Mouse (Mus musculus) stomach, embryonic 14.5 days (tissue): ENCODE data around the gene Myo16. TPM values are rescaled to one million over a fixed set of nuclear protein-coding genes. Genes with fewer than 3 reads are reported as not detected.

Experiments
- ATAC-seq: fragments of 200-750 bp; cut with Nextera tagmentation; 2 replicates; pipeline ENCODE4 v1.8.0; 2017; ENCODE audit warnings: low read depth, moderate TSS enrichment; ENCODE audit not compliant: insufficient number of reproducible peaks, insufficient read depth, low FRiP score
- H3K27ac ChIP-seq: fragments of 300-500 bp; sonication (generic); 2 replicates; pipeline ENCODE4 v1.5.1; 2014; ENCODE audit warnings: mild to moderate bottlenecking, low read length, moderate library complexity, mixed read lengths
- H3K27me3 ChIP-seq: fragments of 300-500 bp; sonication (generic); 2 replicates; pipeline ENCODE4 v1.6.1; 2014; ENCODE audit warnings: low read length, control low read depth, mixed read lengths; ENCODE audit not compliant: control insufficient read depth, insufficient read depth
- H3K36me3 ChIP-seq: fragments of 300-500 bp; sonication (generic); 2 replicates; pipeline ENCODE4 v1.6.1; 2014; ENCODE audit warnings: mild to moderate bottlenecking, control low read depth, low read length, moderate library complexity, mixed read lengths; ENCODE audit not compliant: control insufficient read depth, insufficient read depth
- H3K4me1 ChIP-seq: fragments of 300-500 bp; sonication (generic); 2 replicates; pipeline ENCODE4 v1.6.1; 2014; ENCODE audit warnings: low read length, control low read depth, mixed read lengths; ENCODE audit not compliant: control insufficient read depth, insufficient read depth
- H3K4me2 ChIP-seq: fragments of 300-500 bp; sonication (generic); replicated peaks from 2 replicates; pipeline ENCODE4 v1.6.1; 2014; ENCODE audit warnings: low read depth, low read length, control low read depth
- H3K4me3 ChIP-seq: fragments of 300-500 bp; sonication (generic); 2 replicates; pipeline ENCODE4 v1.5.1; 2014; ENCODE audit warnings: low read depth, low read length, control low read depth
- H3K9ac ChIP-seq: fragments of 300-500 bp; sonication (generic); replicated peaks from 2 replicates; pipeline ENCODE4 v1.6.1; 2014; ENCODE audit warnings: low read depth, mild to moderate bottlenecking, control low read depth, low read length, moderate library complexity, mixed read lengths
- H3K9me3 ChIP-seq: fragments of 300-500 bp; sonication (generic); 2 replicates; pipeline ENCODE4 v1.6.1; 2016; ENCODE audit warnings: low read depth, low read length, control low read depth; ENCODE audit not compliant: control insufficient read depth
- WGBS: fragments of 180-500 bp; shearing (Covaris S2); extraction: QIAGEN DNeasy Blood & Tissue Kit; methylation state at CpG from one replicate; pipeline ENCODE4 v1.1.7; 2014; 5-methylcytosine and 5-hydroxymethylcytosine counted together
- polyA plus RNA-seq: library from polyadenylated mRNA; unstranded; fragments of >200 nt; fragmentation: Nextera tagmentation; extraction: Ambion mirVana; gene quantifications from 2 replicates; pipeline ENCODE4 v1.2.1, GENCODE M21; 2014

Myo16 gene
- polyA plus RNA-seq, 1 experiment from 2014 or later, result 6.4 TPM

- WGBS, result 18% methylated on average over 13 of the region's 13 CpGs
- ATAC-seq, result 0 out of 2 replicates have a peak, but pooled peaks have one; percentile 53
These were observed 511.3 kb downstream of the Myo16 start for GRCm38 (mm10) chr8:10664861-10665543.

GRCm38 (mm10) chr8:10665821-10666283 lies 512.1 kb downstream of the Myo16 start:
- no peak overlapping the region for H3K27ac ChIP-seq
- H3K9me3 ChIP-seq, result no peaks in the 10 kb centered on the region
- no peak overlapping the region for H3K4me2 ChIP-seq
- WGBS, result 36% methylated on average over 4 of the region's 4 CpGs
- H3K9ac ChIP-seq, result no peak overlapping the region
- no peaks in the 10 kb centered on the region for H3K27me3 ChIP-seq
- no peak overlapping the region for H3K4me3 ChIP-seq
- H3K4me1 ChIP-seq, result peaks cover 7% of the 10 kb centered on the region; the same call in 1 of the 2 replicates
- no peaks in the 10 kb centered on the region for H3K36me3 ChIP-seq
- ATAC-seq, result no peak

More at GRCm38 (mm10) chr8:10664861-10665543, 511.3 kb downstream of the Myo16 start:
- Histone ChIP-seq H3K27ac (no peak overlapping the region), H3K4me3 (no peak overlapping the region), H3K9ac (no peak overlapping the region), H3K36me3 (no peaks in the 10 kb centered on the region), H3K9me3 (no peaks in the 10 kb centered on the region), H3K27me3 (no peaks in the 10 kb centered on the region), H3K4me2 (peak overlapping the region; percentile 6; the same call in 1 of the 2 replicates), H3K4me1 (peaks cover 7% of the 10 kb centered on the region; the same call in 1 of the 2 replicates)

GRCm38 (mm10) chr8:10671862-10672548 lies 518.3 kb downstream of the Myo16 start:
- H3K27ac ChIP-seq, result no peak overlapping the region
- H3K36me3 ChIP-seq, result no peaks in the 10 kb centered on the region
- no peaks in the 10 kb centered on the region for H3K27me3 ChIP-seq
- 38% methylated on average over 2 of the region's 2 CpGs for WGBS
- no peak overlapping the region for H3K9ac ChIP-seq
- no peaks in the 10 kb centered on the region for H3K4me1 ChIP-seq
- H3K9me3 ChIP-seq, result no peaks in the 10 kb centered on the region
- no peak overlapping the region for H3K4me2 ChIP-seq
- ATAC-seq, result no peak
- no peak overlapping the region for H3K4me3 ChIP-seq

- Histone ChIP-seq H3K4me1 (no peaks in the 10 kb centered on the region), H3K27me3 (no peaks in the 10 kb centered on the region), H3K4me2 (no peak overlapping the region), H3K27ac (no peak overlapping the region), H3K36me3 (no peaks in the 10 kb centered on the region), H3K9me3 (no peaks in the 10 kb centered on the region), H3K4me3 (no peak overlapping the region), H3K9ac (no peak overlapping the region)
- 73% methylated on average over 9 of the region's 9 CpGs for WGBS
- no peak for ATAC-seq
These were observed 524.2 kb downstream of the Myo16 start for GRCm38 (mm10) chr8:10677840-10678410.

- Histone ChIP-seq H3K9ac (no peak overlapping the region), H3K4me2 (no peak overlapping the region), H3K36me3 (no peaks in the 10 kb centered on the region), H3K4me1 (no peaks in the 10 kb centered on the region), H3K27me3 (no peaks in the 10 kb centered on the region), H3K27ac (no peak overlapping the region), H3K9me3 (no peaks in the 10 kb centered on the region), H3K4me3 (no peak overlapping the region)
- no peak for ATAC-seq
- WGBS, result 70% methylated on average over 7 of the region's 7 CpGs
These were observed 528.2 kb downstream of the Myo16 start for GRCm38 (mm10) chr8:10681926-10682325.

GRCm38 (mm10) chr8:10683088-10683487 lies 529.4 kb downstream of the Myo16 start:
- ATAC-seq, result no peak
- no peaks in the 10 kb centered on the region for H3K4me1 ChIP-seq
- H3K4me3 ChIP-seq, result no peak overlapping the region
- H3K9me3 ChIP-seq, result no peaks in the 10 kb centered on the region
- 76% methylated on average over 8 of the region's 8 CpGs for WGBS
- no peak overlapping the region for H3K9ac ChIP-seq
- no peak overlapping the region for H3K4me2 ChIP-seq
- H3K36me3 ChIP-seq, result no peaks in the 10 kb centered on the region
- H3K27me3 ChIP-seq, result no peaks in the 10 kb centered on the region
- no peak overlapping the region for H3K27ac ChIP-seq

Other genes starting within 250 kb of the Myo16 start
- gene Lig4, start 176.2 kb upstream of the Myo16 start, polyA plus RNA-seq, result 6.2 and 6.5 TPM in 2 replicates
- gene Abhd13, start 176.2 kb upstream of the Myo16 start, polyA plus RNA-seq, result 21.3 and 23.3 TPM in 2 replicates
- 0.38 and 0.60 TPM in 2 replicates for gene Tnfsf13b, start 147.4 kb upstream of the Myo16 start, polyA plus RNA-seq